Mouse (Mus musculus): ENCODE measurements around the gene Sclt1. TPM values are rescaled to one million over a fixed set of nuclear protein-coding genes. Genes with fewer than 3 reads are reported as not detected.

Sclt1 gene
- polyA plus RNA-seq, 1 experiment from 2014 or later, result 17.5 TPM

DNA sequence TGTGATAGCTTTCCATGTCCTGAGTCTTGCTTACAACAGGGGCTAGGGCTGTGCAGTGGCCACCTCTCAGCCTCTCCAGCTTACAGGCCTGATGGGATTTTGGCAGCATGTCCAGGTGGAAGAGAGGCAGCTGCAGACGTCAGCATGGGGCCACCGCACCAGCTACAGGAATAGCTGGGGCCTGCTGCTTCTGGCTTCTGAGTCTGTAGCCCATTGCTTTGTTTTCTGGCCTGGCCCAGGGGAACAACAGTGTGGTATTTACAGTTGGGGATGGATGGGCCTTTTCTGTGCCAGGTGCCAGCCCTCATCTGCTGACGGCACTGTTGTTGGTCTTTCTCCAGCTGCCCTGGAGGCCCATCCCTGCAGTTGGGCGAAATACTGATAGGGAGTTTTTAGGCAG, 158.7 kb downstream of the Sclt1 start:
- H3K4me1 ChIP-seq, result peaks cover 25% of the 10 kb centered on the region
- H3K4me2 ChIP-seq, result no peak overlapping the region
- no peak overlapping the region for H3K4me3 ChIP-seq
- no peak overlapping the region for H3K27ac ChIP-seq
- no peak for ATAC-seq (ENCODE audit: insufficient number of reproducible peaks, low FRiP score, low TSS enrichment, low read depth)
- 56% methylated on average over 4 of the region's 4 CpGs for WGBS
- H3K9ac ChIP-seq, result no peak overlapping the region
- H3K9me3 ChIP-seq, result no peaks in the 10 kb centered on the region
- no peaks in the 10 kb centered on the region for H3K36me3 ChIP-seq
- H3K27me3 ChIP-seq, result no peaks in the 10 kb centered on the region

DNA sequence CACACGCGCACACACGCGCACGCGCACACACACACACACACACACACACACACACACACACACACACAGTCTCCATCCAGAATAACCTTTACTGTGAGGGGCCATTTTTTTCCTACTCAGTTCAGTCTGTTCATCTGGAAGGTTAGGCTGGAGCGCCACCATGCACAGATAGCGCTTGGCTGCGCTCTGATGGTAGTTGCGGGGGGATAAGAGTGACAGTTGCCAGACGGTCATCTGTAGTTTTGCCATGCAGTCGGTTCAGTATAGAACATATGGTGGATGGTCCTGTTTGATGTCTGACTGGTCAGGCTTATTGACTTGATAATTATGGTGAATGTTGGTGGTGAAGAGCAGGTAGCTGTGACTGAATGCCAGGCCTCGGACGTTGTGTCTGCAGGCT, 159.2 kb downstream of the Sclt1 start:
- H3K4me3 ChIP-seq, result no peak overlapping the region
- no peak overlapping the region for H3K4me2 ChIP-seq
- no peaks in the 10 kb centered on the region for H3K36me3 ChIP-seq
- no peak for ATAC-seq (ENCODE audit: insufficient number of reproducible peaks, low FRiP score, low TSS enrichment, low read depth)
- no peak overlapping the region for H3K27ac ChIP-seq
- H3K4me1 ChIP-seq, result peaks cover 20% of the 10 kb centered on the region
- WGBS, result 91% methylated on average over 14 of the region's 14 CpGs
- H3K9me3 ChIP-seq, result no peaks in the 10 kb centered on the region
- H3K9ac ChIP-seq, result no peak overlapping the region
- H3K27me3 ChIP-seq, result no peaks in the 10 kb centered on the region

DNA sequence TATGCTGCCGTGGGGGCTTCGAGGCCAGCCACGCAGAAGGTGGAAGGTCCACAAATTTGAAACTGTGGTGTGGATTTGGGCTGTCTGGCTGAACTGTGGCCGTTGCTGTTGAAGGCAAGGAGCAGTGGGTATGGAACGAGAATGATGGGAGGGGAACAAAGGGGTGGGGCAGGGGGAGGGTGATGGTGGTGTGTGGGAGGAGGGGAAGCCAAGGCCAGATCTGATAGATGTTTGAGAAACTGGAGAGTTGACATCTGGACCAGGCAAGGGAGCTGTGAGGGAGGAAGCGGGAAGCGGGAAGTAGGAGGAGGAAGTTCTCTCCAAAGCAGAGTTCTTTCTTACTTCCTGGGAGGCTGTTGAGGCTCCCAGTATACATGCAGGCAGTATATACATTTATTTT, 160.1 kb downstream of the Sclt1 start:
- Histone ChIP-seq H3K4me2 (no peak overlapping the region), H3K27me3 (no peaks in the 10 kb centered on the region), H3K9ac (no peak overlapping the region), H3K4me3 (no peak overlapping the region), H3K27ac (no peak overlapping the region), H3K9me3 (no peaks in the 10 kb centered on the region), H3K4me1 (peaks cover 11% of the 10 kb centered on the region), H3K36me3 (no peaks in the 10 kb centered on the region)
- no peak for ATAC-seq (ENCODE audit: insufficient number of reproducible peaks, low FRiP score, low TSS enrichment, low read depth)
- 74% methylated on average over 7 of the region's 7 CpGs for WGBS

DNA sequence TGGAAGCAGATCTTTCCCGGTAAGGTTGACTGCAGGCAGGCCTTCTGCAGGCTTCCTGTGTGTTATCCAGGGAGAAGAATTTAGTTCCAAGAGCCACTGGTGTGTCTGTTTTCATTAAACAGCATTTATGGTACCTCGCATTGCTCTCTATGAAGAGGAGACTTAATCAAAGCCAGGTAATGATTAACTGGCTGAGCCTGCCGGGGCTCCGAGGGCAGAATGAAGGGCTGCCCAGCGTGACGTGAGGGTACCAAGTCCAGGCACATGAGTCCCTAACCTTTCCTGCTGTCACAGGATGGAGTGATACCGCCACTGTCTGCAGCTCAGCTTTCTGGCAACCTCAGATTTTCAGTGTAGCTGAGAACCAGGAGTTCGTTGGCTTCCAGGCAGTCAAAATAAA, 160.9 kb downstream of the Sclt1 start:
- Histone ChIP-seq H3K9me3 (no peaks in the 10 kb centered on the region), H3K36me3 (no peaks in the 10 kb centered on the region), H3K27me3 (no peaks in the 10 kb centered on the region), H3K9ac (no peak overlapping the region), H3K4me3 (no peak overlapping the region), H3K27ac (no peak overlapping the region), H3K4me2 (no peak overlapping the region), H3K4me1 (peaks cover 7% of the 10 kb centered on the region; the same call in 1 of the 2 replicates)
- 47% methylated on average over 8 of the region's 8 CpGs for WGBS
- no peak for ATAC-seq (ENCODE audit: insufficient number of reproducible peaks, low FRiP score, low TSS enrichment, low read depth)

DNA sequence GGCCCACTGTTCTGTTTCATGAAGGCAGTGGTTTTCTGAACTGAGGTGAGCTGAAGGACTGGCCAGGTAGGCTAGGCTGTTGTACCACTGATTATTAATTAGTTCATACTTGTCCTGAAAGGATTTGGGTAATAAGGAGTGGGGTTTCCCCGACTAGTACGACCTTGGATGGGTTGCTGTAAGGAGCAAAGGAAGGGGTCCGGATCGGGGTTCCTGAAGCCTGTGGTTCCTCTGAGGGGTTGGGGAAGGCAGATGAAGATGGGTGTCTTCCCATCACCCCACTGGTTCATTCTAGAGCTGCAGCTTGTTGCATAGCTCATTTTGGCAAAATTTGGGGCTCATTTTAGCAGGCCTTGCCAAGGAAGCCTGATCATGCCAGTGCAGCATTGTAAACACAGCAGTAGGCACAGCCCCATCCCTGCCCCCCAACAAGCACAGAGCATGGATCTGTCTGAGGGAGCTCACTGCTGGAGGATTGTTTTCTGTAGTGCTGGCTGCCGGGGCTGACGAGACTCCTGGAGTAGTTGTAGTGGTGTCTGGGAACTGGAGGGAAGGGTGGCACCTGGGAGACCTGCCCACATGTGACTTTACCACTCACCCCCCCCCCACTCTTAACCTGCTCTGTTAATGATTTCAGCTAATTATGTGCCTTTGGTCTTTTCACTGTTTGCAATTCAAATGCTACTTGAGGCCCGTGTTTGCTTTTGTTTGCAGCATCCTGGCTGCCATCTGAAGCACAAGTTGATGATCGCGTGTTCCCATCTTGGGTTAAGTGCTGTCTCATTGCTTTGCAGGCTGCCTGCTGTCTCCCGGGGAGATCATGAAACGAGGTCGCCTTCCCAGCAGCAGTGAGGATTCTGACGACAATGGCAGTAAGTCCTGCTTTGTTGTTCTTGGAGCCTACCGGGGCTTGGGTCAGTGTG, 161.7 kb downstream of the Sclt1 start:
- no peak overlapping the region for H3K4me3 ChIP-seq
- H3K9me3 ChIP-seq, result no peaks in the 10 kb centered on the region
- 50% methylated on average over 14 of the region's 14 CpGs for WGBS
- no peaks in the 10 kb centered on the region for H3K27me3 ChIP-seq
- H3K9ac ChIP-seq, result no peak overlapping the region
- H3K27ac ChIP-seq, result no peak overlapping the region
- peaks cover 7% of the 10 kb centered on the region; the same call in 1 of the 2 replicates for H3K4me1 ChIP-seq
- H3K36me3 ChIP-seq, result no peaks in the 10 kb centered on the region
- H3K4me2 ChIP-seq, result no peak overlapping the region
- no peak for ATAC-seq (ENCODE audit: insufficient number of reproducible peaks, low FRiP score, low TSS enrichment, low read depth)

DNA sequence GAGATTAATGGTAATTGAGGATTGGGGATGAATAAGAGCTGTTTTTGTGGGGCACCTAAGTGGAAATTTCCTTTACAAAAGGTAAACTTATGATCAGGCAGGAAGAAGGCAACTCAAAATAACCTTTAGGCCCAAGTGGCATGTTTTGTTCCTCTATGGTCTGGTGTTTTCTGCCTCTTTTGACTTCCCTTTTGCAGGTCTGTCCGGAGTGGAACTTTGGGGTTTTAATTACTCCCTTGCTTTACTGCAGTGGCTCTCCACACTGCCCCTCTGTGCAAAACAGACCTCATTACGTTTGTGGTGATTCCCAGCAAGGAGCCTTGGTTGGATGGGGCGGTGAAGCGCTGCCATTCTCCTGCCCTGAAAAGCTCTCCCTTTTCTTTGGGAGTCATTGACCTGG, 162.4 kb downstream of the Sclt1 start:
- Histone ChIP-seq H3K9me3 (no peaks in the 10 kb centered on the region), H3K4me1 (peaks cover 7% of the 10 kb centered on the region), H3K9ac (no peak overlapping the region), H3K36me3 (no peaks in the 10 kb centered on the region), H3K4me3 (no peak overlapping the region), H3K27ac (no peak overlapping the region), H3K4me2 (no peak overlapping the region), H3K27me3 (no peaks in the 10 kb centered on the region)
- no peak for ATAC-seq (ENCODE audit: insufficient number of reproducible peaks, low FRiP score, low TSS enrichment, low read depth)
- 41% methylated on average over 4 of the region's 4 CpGs for WGBS

DNA sequence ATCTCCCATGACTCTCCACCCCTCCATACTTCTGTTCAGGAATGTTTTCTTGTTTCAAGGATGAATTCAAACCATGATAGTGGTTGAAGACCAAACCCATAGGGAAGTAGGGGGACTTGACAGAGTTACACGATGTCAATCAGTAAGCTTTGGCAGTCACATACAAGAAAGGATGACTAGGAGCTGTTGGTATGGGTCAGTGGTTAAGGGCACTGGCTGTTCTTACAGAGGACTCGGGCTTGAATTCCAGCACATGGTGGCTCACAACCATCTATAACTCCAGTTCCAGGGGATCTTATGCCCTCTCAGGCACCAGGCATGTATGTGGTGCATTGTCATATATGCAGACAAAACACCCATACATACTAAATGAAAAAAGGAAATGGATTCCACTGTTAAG, 165.1 kb downstream of the Sclt1 start:
- ATAC-seq (ENCODE audit: insufficient number of reproducible peaks, low FRiP score, low TSS enrichment, low read depth), result no peak
- H3K4me1 ChIP-seq, result peaks cover 11% of the 10 kb centered on the region; the same call in 1 of the 2 replicates
- 84% methylated on average over 2 of the region's 2 CpGs for WGBS

More for the DNA sequence above, 165.1 kb downstream of the Sclt1 start:
- no peak overlapping the region for H3K27ac ChIP-seq
- no peaks in the 10 kb centered on the region for H3K36me3 ChIP-seq
- no peak overlapping the region for H3K4me3 ChIP-seq
- H3K4me2 ChIP-seq, result no peak overlapping the region
- no peaks in the 10 kb centered on the region for H3K9me3 ChIP-seq
- no peaks in the 10 kb centered on the region for H3K27me3 ChIP-seq
- H3K9ac ChIP-seq, result no peak overlapping the region

Other genes starting within 250 kb of the Sclt1 start
- 12.0 and 12.7 TPM in 2 replicates for gene Jade1, start 186.8 kb downstream of the Sclt1 start, polyA plus RNA-seq (2015; fragmentation: Nextera tagmentation; extraction: Ambion mirVana)
- 11.7 and 13.1 TPM in 2 replicates for gene D3Ertd751e, start 97 bp upstream of the Sclt1 start, polyA plus RNA-seq (2015; fragmentation: Nextera tagmentation; extraction: Ambion mirVana)